Mouse (Mus musculus) cerebellum, adult 2 months (tissue): ENCODE results near the gene Larp1. TPM values are rescaled to one million over a fixed set of nuclear protein-coding genes. Genes with fewer than 3 reads are reported as not detected.

Experiments
- DNase-seq, 2 experiments: peaks; one replicate each; pipeline ENCODE4 v3.0.0; 2021
- H3K27ac ChIP-seq: fragments of 200-500 bp; 2 replicates; pipeline ENCODE4 v1.5.1; 2012; ENCODE audit warnings: low read length, control low read depth, inconsistent platforms; ENCODE audit not compliant: insufficient read depth
- H3K27me3 ChIP-seq: fragments of 200-500 bp; 2 replicates; pipeline ENCODE4 v1.6.1; 2012; ENCODE audit warnings: inconsistent platforms, mild to moderate bottlenecking, low read length, moderate library complexity; ENCODE audit not compliant: control insufficient read depth, insufficient read depth
- H3K4me1 ChIP-seq: fragments of 200-500 bp; 2 replicates; pipeline ENCODE4 v1.6.1; 2011; ENCODE audit warnings: low read length; ENCODE audit not compliant: control insufficient read depth, insufficient read depth
- H3K4me3 ChIP-seq: fragments of 200-500 bp; replicated peaks from 2 replicates; pipeline ENCODE3; 2011; ENCODE audit warnings: mild to moderate bottlenecking, low read depth, low read length, control low read depth; ENCODE audit not compliant: insufficient read depth
- CTCF ChIP-seq: fragments of 200-500 bp; IDR thresholded peaks from 2 replicates; pipeline ENCODE4 v1.5.1; 2011; ENCODE audit warnings: low read depth, mild to moderate bottlenecking, control low read depth, low read length, moderate library complexity, borderline replicate concordance; ENCODE audit not compliant: insufficient read depth
- POLR2A ChIP-seq: fragments of 200-500 bp; IDR thresholded peaks from 2 replicates; pipeline ENCODE4 v1.6.1; 2011; ENCODE audit warnings: low read length, control low read depth, borderline replicate concordance; ENCODE audit not compliant: insufficient read depth
- WGBS: fragments of 180-500 bp; shearing (Covaris S2); methylation state at CpG from one replicate; pipeline ENCODE4 v1.1.7; 2018; 5-methylcytosine and 5-hydroxymethylcytosine counted together
- polyA plus RNA-seq: library from polyadenylated mRNA; depleted of rRNA; stranded (reverse); fragments of >200 nt; gene quantifications from 2 replicates; pipeline ENCODE4 v1.2.3, GENCODE M21; 2012

Gene Larp1
- polyA plus RNA-seq, 1 experiment = 54.5 TPM

GRCm38 (mm10) chr11:58005110-58005509 is 3.8 kb upstream of the Larp1 start:
- no peak overlapping the region for H3K27ac ChIP-seq
- no peak overlapping the region for H3K4me3 ChIP-seq
- TF ChIP-seq CTCF (no peak), POLR2A (no peak)
- DNase-seq = no peak
- H3K27me3 ChIP-seq = no peaks in the 10 kb centered on the region
- no peaks in the 10 kb centered on the region for H3K4me1 ChIP-seq

- DNase-seq = no peak
- no peaks in the 10 kb centered on the region for H3K27me3 ChIP-seq
- TF ChIP-seq CTCF = no peak
- TF ChIP-seq POLR2A = no peak
- H3K4me1 ChIP-seq = peaks cover 6% of the 10 kb centered on the region; the same call in 1 of the 2 replicates
- H3K4me3 ChIP-seq = peak overlapping the region; percentile 59
- 16% methylated on average over 5 of the region's 5 CpGs for WGBS
- peak overlapping the region; percentile 76 for H3K27ac ChIP-seq
Observed at GRCm38 (mm10) chr11:58008013-58008412, 851 bp upstream of the Larp1 start.

- DNase-seq = peak; percentile 84 to 89
- peak overlapping the region; percentile 76 for H3K27ac ChIP-seq
- TF ChIP-seq CTCF (no peak), POLR2A (0 out of 2 replicates have a peak, but pooled peaks have one; percentile 16)
- H3K4me1 ChIP-seq = peaks cover 6% of the 10 kb centered on the region; the same call in 1 of the 2 replicates
- H3K27me3 ChIP-seq = no peaks in the 10 kb centered on the region
- peak overlapping the region; percentile 92 for H3K4me3 ChIP-seq
- 1% methylated on average over 59 of the region's 74 CpGs for WGBS
Observed at GRCm38 (mm10) chr11:58008437-58009050, 320 bp upstream of the Larp1 start.

- Histone ChIP-seq H3K4me3 (peak overlapping the region; percentile 92), H3K27me3 (no peaks in the 10 kb centered on the region), H3K4me1 (peaks cover 6% of the 10 kb centered on the region; the same call in 1 of the 2 replicates), H3K27ac (peak overlapping the region; percentile 79)
- WGBS = under 1% methylated on average over 78 of the region's 78 CpGs
- DNase-seq = peak; percentile 76 to 80
- no peak for TF ChIP-seq CTCF
- no peak for TF ChIP-seq POLR2A
Observed at GRCm38 (mm10) chr11:58009516-58010141, 765 bp downstream of the Larp1 start.

- Histone ChIP-seq H3K27me3 (no peaks in the 10 kb centered on the region), H3K4me3 (peak overlapping the region; percentile 92), H3K4me1 (peaks cover 6% of the 10 kb centered on the region; the same call in 1 of the 2 replicates), H3K27ac (no peak overlapping the region; the same call in 1 of the 2 replicates)
- TF ChIP-seq POLR2A = no peak
- TF ChIP-seq CTCF = no peak
- 3% methylated on average over 16 of the region's 16 CpGs for WGBS
- DNase-seq = no peak
Observed at GRCm38 (mm10) chr11:58010226-58010781, 1.4 kb downstream of the Larp1 start.

GRCm38 (mm10) chr11:58010930-58011329 is 2.1 kb downstream of the Larp1 start:
- Histone ChIP-seq H3K27me3 (no peaks in the 10 kb centered on the region), H3K4me1 (peaks cover 6% of the 10 kb centered on the region; the same call in 1 of the 2 replicates), H3K27ac (no peak overlapping the region), H3K4me3 (peak overlapping the region; percentile 40)
- TF ChIP-seq CTCF (no peak), POLR2A (no peak)
- DNase-seq = no peak
- WGBS = 5% methylated on average over 1 of the region's 1 CpGs

- 63% methylated on average over 4 of the region's 4 CpGs for WGBS
- Histone ChIP-seq H3K27me3 (no peaks in the 10 kb centered on the region), H3K4me1 (peaks cover 8% of the 10 kb centered on the region; the same call in 1 of the 2 replicates), H3K4me3 (no peak overlapping the region), H3K27ac (no peak overlapping the region)
- DNase-seq = no peak
- TF ChIP-seq CTCF (no peak), POLR2A (no peak)
Observed at GRCm38 (mm10) chr11:58011813-58012212, 2.9 kb downstream of the Larp1 start.
